Mouse (Mus musculus): ENCODE measurements around the gene Gm10282. TPM values are rescaled to one million over a fixed set of nuclear protein-coding genes. Genes with fewer than 3 reads are reported as not detected.

Gm10282 gene
- polyA plus RNA-seq, 1 experiment from 2014 or later, result 23.1 TPM

DNA sequence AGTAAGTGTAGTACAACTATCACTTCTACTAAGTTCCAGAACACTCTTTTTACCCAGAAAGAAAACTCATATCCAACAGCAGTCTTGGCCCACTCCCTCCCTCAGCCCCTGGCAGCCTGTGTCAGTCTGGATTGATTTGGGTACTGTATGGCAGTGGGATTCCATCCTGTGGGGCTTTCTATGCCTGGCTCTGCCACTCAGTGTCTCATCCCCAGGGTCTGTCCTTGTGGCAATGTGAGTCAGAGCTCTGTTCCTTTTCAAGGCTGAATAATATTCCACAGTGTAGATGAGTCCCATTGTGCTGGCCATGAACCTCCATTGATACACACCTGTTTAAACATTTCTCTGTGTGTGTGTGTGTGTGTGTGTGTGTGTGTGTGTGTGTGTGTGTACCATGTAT, 38.4 kb downstream of the Gm10282 start:
- DNase-seq (ENCODE audit: low spot score) (no peak), ATAC-seq (ENCODE audit: low read depth) (no peak)
- H3K4me1 ChIP-seq (ENCODE audit: control insufficient read depth, insufficient read depth, low read length), result no peaks in the 10 kb centered on the region
- no peak overlapping the region for H3K4me2 ChIP-seq (ENCODE audit: low read depth, low read length)
- no peak overlapping the region for H3K9ac ChIP-seq (ENCODE audit: low read depth, low read length)
- H3K27me3 ChIP-seq (replicated peaks; ENCODE audit: control insufficient read depth, insufficient read depth, low read length), result no peaks in the 10 kb centered on the region
- no peak overlapping the region for H3K4me3 ChIP-seq (ENCODE audit: low read depth, low read length)
- H3K27ac ChIP-seq (replicated peaks; ENCODE audit: low read depth, low read length), result no peak overlapping the region
- H3K36me3 ChIP-seq (ENCODE audit: control insufficient read depth, insufficient read depth, low read length), result no peaks in the 10 kb centered on the region
- H3K9me3 ChIP-seq (ENCODE audit: control insufficient read depth, low read length), result no peaks in the 10 kb centered on the region

DNA sequence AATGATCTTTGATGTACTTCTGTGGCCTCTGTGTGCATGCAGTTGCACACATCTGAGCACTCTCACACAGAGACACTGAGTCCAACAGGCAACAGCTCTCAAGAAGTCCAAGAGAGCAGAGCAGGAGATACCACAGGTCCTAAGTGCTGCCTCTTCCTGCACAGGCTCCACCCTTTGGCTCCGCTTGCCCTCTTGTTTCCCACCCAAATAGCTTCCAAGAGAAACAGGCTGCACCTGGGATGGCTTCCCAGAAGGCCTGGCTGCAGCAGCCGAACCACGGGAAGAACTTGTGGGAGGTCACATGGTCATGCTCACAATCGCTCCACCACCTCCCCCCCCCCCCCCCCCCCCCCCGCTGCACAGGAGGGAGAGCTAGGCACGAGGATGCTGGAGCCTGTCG, 39.7 kb downstream of the Gm10282 start:
- Histone ChIP-seq H3K36me3 (ENCODE audit: control insufficient read depth, insufficient read depth, low read length) (no peaks in the 10 kb centered on the region), H3K4me3 (ENCODE audit: low read depth, low read length) (no peak overlapping the region), H3K9ac (ENCODE audit: low read depth, low read length) (no peak overlapping the region), H3K27ac (replicated peaks; ENCODE audit: low read depth, low read length) (no peak overlapping the region), H3K27me3 (replicated peaks; ENCODE audit: control insufficient read depth, insufficient read depth, low read length) (no peaks in the 10 kb centered on the region), H3K9me3 (ENCODE audit: control insufficient read depth, low read length) (no peaks in the 10 kb centered on the region), H3K4me1 (ENCODE audit: control insufficient read depth, insufficient read depth, low read length) (no peaks in the 10 kb centered on the region; the same call in 1 of the 2 replicates), H3K4me2 (ENCODE audit: low read depth, low read length) (no peak overlapping the region)
- DNase-seq (ENCODE audit: low spot score), result no peak
- 60% methylated on average over 4 of the region's 7 CpGs for WGBS
- no peak for ATAC-seq (ENCODE audit: low read depth)

DNA sequence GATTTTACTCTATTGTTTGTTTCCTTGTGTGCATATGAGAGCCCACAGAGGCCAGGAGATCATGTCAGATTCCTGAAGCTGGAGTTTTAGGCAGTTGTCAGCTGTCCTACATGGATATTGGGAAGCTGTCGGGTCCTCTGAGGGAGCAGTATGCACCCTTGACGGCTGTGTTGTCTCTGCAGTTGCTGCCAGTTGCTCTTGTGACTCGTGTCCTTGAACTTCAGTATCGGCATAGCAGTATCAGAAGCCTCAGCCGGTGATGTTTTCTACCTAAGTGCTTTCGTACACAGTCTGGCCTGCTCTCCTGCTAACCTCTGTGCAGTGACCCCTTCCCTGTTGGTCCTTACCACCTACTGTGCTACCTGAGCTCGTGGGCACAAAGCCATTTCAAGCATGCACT, 41.6 kb downstream of the Gm10282 start:
- no peak overlapping the region for H3K27ac ChIP-seq (replicated peaks; ENCODE audit: low read depth, low read length)
- H3K4me3 ChIP-seq (ENCODE audit: low read depth, low read length), result no peak overlapping the region
- H3K9ac ChIP-seq (ENCODE audit: low read depth, low read length), result no peak overlapping the region
- no peaks in the 10 kb centered on the region for H3K27me3 ChIP-seq (replicated peaks; ENCODE audit: control insufficient read depth, insufficient read depth, low read length)
- no peaks in the 10 kb centered on the region for H3K9me3 ChIP-seq (ENCODE audit: control insufficient read depth, low read length)
- no peaks in the 10 kb centered on the region; the same call in 1 of the 2 replicates for H3K4me1 ChIP-seq (ENCODE audit: control insufficient read depth, insufficient read depth, low read length)
- no peak for DNase-seq (ENCODE audit: low spot score)
- H3K4me2 ChIP-seq (ENCODE audit: low read depth, low read length), result no peak overlapping the region
- no peaks in the 10 kb centered on the region for H3K36me3 ChIP-seq (ENCODE audit: control insufficient read depth, insufficient read depth, low read length)
- ATAC-seq (ENCODE audit: low read depth), result no peak
- 71% methylated on average over 7 of the region's 7 CpGs for WGBS

DNA sequence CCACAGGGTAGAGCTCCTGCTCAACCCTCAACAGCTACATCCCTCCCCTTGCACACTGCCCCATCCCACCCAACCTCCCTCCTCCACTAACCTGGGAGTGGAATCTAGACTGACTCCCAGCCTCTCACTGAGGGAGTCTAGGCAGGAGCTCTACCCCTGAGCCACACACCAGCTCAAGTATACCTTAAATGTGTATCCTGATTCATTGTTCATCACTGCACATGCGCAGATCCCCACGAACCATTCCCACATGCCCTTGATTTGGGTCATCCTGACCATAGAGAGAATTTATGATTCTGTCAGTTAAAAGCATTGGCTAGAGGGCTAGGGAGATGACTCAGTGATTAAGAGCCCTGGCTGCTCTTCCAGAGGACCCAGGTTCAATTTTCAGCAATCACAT, 42.3 kb downstream of the Gm10282 start:
- Histone ChIP-seq H3K36me3 (ENCODE audit: control insufficient read depth, insufficient read depth, low read length) (no peaks in the 10 kb centered on the region), H3K9ac (ENCODE audit: low read depth, low read length) (no peak overlapping the region), H3K4me1 (ENCODE audit: control insufficient read depth, insufficient read depth, low read length) (no peaks in the 10 kb centered on the region; the same call in 1 of the 2 replicates), H3K4me2 (ENCODE audit: low read depth, low read length) (no peak overlapping the region), H3K27ac (replicated peaks; ENCODE audit: low read depth, low read length) (no peak overlapping the region), H3K27me3 (replicated peaks; ENCODE audit: control insufficient read depth, insufficient read depth, low read length) (no peaks in the 10 kb centered on the region), H3K9me3 (ENCODE audit: control insufficient read depth, low read length) (no peaks in the 10 kb centered on the region), H3K4me3 (ENCODE audit: low read depth, low read length) (no peak overlapping the region)
- DNase-seq (ENCODE audit: low spot score) (no peak), ATAC-seq (ENCODE audit: low read depth) (no peak)
- 85% methylated on average over 2 of the region's 2 CpGs for WGBS

DNA sequence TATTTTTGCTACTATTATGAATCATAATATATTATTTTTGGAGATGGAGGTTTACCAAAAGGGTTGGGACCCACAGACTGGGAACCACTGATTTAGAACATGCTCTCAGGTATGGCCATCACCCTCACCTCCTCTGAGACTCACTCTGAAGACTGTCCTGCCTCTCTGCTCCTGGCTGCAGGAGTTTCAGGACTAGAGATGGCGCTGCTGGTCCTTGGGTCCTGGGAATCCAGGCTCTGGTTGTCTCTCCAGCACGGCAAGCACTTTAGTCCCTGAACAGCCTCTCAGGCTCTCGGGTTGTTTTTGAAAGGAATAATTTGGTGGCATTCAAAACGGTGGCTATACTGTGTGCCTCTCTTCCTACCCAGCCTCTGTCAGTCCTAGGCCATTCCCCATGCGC, 43.2 kb downstream of the Gm10282 start:
- H3K4me2 ChIP-seq (ENCODE audit: low read depth, low read length), result no peak overlapping the region
- H3K27ac ChIP-seq (replicated peaks; ENCODE audit: low read depth, low read length), result no peak overlapping the region
- no peaks in the 10 kb centered on the region for H3K27me3 ChIP-seq (replicated peaks; ENCODE audit: control insufficient read depth, insufficient read depth, low read length)
- no peak for ATAC-seq (ENCODE audit: low read depth)
- 57% methylated on average over 5 of the region's 5 CpGs for WGBS
- no peak overlapping the region for H3K9ac ChIP-seq (ENCODE audit: low read depth, low read length)
- H3K36me3 ChIP-seq (ENCODE audit: control insufficient read depth, insufficient read depth, low read length), result 0 out of 2 replicates have a peak, but pooled peaks cover 2% of the 10 kb centered on the region
- no peak overlapping the region for H3K4me3 ChIP-seq (ENCODE audit: low read depth, low read length)
- DNase-seq (ENCODE audit: low spot score), result peak; percentile 12
- H3K9me3 ChIP-seq (ENCODE audit: control insufficient read depth, low read length), result no peaks in the 10 kb centered on the region
- H3K4me1 ChIP-seq (ENCODE audit: control insufficient read depth, insufficient read depth, low read length), result no peaks in the 10 kb centered on the region; the same call in 1 of the 2 replicates

DNA sequence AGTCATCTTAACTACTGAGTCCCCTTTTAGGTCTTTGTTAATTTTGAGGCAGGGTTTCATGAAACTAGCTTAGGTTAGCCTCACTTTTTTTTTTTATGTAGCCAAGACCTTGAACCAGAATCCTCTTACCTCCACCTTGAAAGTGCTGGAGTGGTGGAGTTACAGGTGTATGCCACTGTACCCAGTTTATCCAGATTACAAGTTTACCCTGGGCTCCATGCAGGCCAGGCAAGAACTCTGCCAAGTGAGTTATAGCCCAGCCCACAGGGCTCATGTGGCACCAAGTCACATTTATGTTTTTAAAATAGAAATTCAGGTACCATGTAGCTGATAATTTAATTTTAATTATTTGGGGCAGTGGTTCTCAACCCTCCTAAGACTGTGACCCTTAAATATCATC, 43.6 kb downstream of the Gm10282 start:
- H3K4me3 ChIP-seq (ENCODE audit: low read depth, low read length), result no peak overlapping the region
- DNase-seq (ENCODE audit: low spot score) (no peak), ATAC-seq (ENCODE audit: low read depth) (no peak)
- no peaks in the 10 kb centered on the region for H3K9me3 ChIP-seq (ENCODE audit: control insufficient read depth, low read length)
- H3K4me2 ChIP-seq (ENCODE audit: low read depth, low read length), result no peak overlapping the region
- H3K4me1 ChIP-seq (ENCODE audit: control insufficient read depth, insufficient read depth, low read length), result no peaks in the 10 kb centered on the region; the same call in 1 of the 2 replicates
- H3K27ac ChIP-seq (replicated peaks; ENCODE audit: low read depth, low read length), result no peak overlapping the region
- no peaks in the 10 kb centered on the region for H3K27me3 ChIP-seq (replicated peaks; ENCODE audit: control insufficient read depth, insufficient read depth, low read length)
- 0 out of 2 replicates have a peak, but pooled peaks cover 4% of the 10 kb centered on the region for H3K36me3 ChIP-seq (ENCODE audit: control insufficient read depth, insufficient read depth, low read length)
- H3K9ac ChIP-seq (ENCODE audit: low read depth, low read length), result no peak overlapping the region

DNA sequence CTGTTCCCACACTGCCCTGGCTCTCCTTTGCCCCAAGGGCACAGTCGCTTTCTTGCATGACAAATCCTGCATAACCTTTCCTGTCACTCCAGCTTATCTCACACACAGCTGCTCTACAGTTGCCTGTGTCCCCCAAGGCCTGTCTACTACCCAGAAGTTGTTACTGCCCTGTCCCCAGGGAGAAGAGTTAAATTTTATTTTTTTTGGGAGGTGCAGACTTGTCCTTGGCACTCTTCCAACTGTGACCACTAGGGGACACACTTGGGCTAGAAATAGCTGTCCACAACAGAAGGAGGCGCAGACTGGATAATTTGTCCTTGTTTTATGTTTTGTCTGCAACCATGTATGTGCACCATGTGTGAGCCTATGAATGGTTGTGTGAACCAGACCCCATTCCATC, 44.0 kb downstream of the Gm10282 start:
- no peak overlapping the region for H3K4me3 ChIP-seq (ENCODE audit: low read depth, low read length)
- H3K9me3 ChIP-seq (ENCODE audit: control insufficient read depth, low read length), result no peaks in the 10 kb centered on the region
- DNase-seq (ENCODE audit: low spot score) (peak; percentile 78), ATAC-seq (ENCODE audit: low read depth) (peak; percentile 64; the same call in 1 of the 2 replicates)
- no peaks in the 10 kb centered on the region for H3K27me3 ChIP-seq (replicated peaks; ENCODE audit: control insufficient read depth, insufficient read depth, low read length)
- H3K27ac ChIP-seq (replicated peaks; ENCODE audit: low read depth, low read length), result no peak overlapping the region
- 0 out of 2 replicates have a peak, but pooled peaks cover 4% of the 10 kb centered on the region for H3K36me3 ChIP-seq (ENCODE audit: control insufficient read depth, insufficient read depth, low read length)
- H3K9ac ChIP-seq (ENCODE audit: low read depth, low read length), result no peak overlapping the region
- H3K4me1 ChIP-seq (ENCODE audit: control insufficient read depth, insufficient read depth, low read length), result no peaks in the 10 kb centered on the region; the same call in 1 of the 2 replicates
- no peak overlapping the region for H3K4me2 ChIP-seq (ENCODE audit: low read depth, low read length)
- WGBS, result 28% methylated on average over 2 of the region's 2 CpGs

DNA sequence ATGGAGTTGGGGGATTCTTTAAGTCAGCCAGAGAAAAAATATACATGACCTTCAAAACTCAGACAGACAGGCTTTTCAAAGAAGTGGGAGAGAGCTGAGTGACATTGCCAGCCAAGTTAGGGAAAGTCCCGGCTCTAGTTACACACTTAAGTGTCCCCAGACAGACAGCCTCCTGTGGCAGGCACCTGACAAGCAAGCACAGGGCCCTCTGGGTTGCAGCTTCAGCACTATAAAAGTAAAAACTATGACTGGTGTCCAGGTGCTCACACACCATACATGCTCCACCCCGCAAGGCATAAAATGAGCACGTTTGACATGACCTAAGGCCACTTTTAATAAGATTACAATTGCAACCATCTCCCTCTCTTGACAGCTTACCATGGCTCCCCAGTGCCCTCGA, 44.5 kb downstream of the Gm10282 start:
- no peak overlapping the region for H3K4me3 ChIP-seq (ENCODE audit: low read depth, low read length)
- no peak for ATAC-seq (ENCODE audit: low read depth)
- no peak overlapping the region for H3K4me2 ChIP-seq (ENCODE audit: low read depth, low read length)
- H3K27ac ChIP-seq (replicated peaks; ENCODE audit: low read depth, low read length), result no peak overlapping the region
- no peak for DNase-seq (ENCODE audit: low spot score)
- H3K36me3 ChIP-seq (ENCODE audit: control insufficient read depth, insufficient read depth, low read length), result peaks cover 4% of the 10 kb centered on the region; the same call in 1 of the 2 replicates
- no peaks in the 10 kb centered on the region; the same call in 1 of the 2 replicates for H3K4me1 ChIP-seq (ENCODE audit: control insufficient read depth, insufficient read depth, low read length)
- 46% methylated on average over 4 of the region's 4 CpGs for WGBS
- H3K27me3 ChIP-seq (replicated peaks; ENCODE audit: control insufficient read depth, insufficient read depth, low read length), result no peaks in the 10 kb centered on the region
- no peaks in the 10 kb centered on the region for H3K9me3 ChIP-seq (ENCODE audit: control insufficient read depth, low read length)
- no peak overlapping the region for H3K9ac ChIP-seq (ENCODE audit: low read depth, low read length)

DNA sequence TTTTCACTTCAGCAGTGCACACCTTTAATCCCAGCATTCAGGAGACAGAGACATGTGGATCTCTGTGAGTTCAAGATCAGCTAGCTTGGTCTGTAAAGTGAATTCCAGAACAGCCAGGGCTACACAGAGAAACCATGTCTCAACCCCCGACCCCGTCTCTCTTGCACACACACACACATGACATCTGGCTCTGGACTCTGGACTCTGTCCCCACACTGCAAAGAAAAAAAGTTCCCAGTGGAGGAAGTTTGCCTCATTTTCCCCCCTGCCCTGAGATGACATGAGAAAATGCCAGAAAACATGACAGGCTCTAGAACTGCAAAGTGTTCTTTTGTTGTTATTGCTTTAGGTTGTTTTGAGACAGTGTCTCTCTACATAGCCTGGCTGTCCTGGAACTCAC, 45.2 kb downstream of the Gm10282 start:
- Histone ChIP-seq H3K4me3 (ENCODE audit: low read depth, low read length) (no peak overlapping the region), H3K4me1 (ENCODE audit: control insufficient read depth, insufficient read depth, low read length) (no peaks in the 10 kb centered on the region; the same call in 1 of the 2 replicates), H3K27ac (replicated peaks; ENCODE audit: low read depth, low read length) (no peak overlapping the region), H3K27me3 (replicated peaks; ENCODE audit: control insufficient read depth, insufficient read depth, low read length) (no peaks in the 10 kb centered on the region), H3K4me2 (ENCODE audit: low read depth, low read length) (no peak overlapping the region), H3K9me3 (ENCODE audit: control insufficient read depth, low read length) (no peaks in the 10 kb centered on the region), H3K9ac (ENCODE audit: low read depth, low read length) (no peak overlapping the region), H3K36me3 (ENCODE audit: control insufficient read depth, insufficient read depth, low read length) (peaks cover 10% of the 10 kb centered on the region; the same call in 1 of the 2 replicates)
- no peak for ATAC-seq (ENCODE audit: low read depth)
- WGBS, result 70% methylated on average over 2 of the region's 2 CpGs
- DNase-seq (ENCODE audit: low spot score), result no peak

All from embryonic facial prominence, embryonic 14.5 days (tissue).